Mouse (Mus musculus): ENCODE results near the gene Igsf8.

The Igsf8 gene

DNA sequence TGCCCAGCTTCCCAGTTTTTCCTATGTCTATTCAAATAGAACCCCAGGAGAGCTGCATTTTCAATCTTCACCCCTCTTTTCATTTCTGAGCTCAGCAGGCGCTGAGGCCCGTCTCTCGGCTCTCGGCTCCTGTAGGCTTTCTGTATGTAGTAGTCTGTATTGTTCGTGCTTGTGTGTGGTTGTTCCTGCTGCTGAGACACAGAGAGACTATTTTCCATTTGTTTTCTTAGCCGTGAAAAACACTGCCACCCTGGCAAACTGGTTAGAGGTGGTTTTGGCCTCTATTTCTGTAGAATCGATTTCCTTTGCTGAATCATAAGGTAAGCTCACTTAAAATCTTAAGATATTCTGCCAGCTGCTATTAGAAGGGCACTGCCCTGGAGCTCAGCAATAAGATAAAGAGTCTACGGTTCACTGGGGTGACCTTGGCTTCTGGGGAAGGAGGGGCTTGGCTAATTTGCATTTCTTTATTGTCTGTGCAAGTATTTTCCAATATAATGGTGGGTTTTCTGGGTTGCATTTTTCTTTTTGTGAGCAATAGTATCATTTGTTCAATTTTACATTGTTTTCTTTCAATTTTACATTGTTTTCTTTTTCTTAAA is at the start of gene Igsf8:
Igsf8 (plus strand) TSS at position 165 of the 602 bp plus-strand sequence.
- no peak for TF ChIP-seq GATA4 (IDR thresholded peaks at IDR 0.05; ENCODE audit: insufficient replicate concordance, low read length)

DNA sequence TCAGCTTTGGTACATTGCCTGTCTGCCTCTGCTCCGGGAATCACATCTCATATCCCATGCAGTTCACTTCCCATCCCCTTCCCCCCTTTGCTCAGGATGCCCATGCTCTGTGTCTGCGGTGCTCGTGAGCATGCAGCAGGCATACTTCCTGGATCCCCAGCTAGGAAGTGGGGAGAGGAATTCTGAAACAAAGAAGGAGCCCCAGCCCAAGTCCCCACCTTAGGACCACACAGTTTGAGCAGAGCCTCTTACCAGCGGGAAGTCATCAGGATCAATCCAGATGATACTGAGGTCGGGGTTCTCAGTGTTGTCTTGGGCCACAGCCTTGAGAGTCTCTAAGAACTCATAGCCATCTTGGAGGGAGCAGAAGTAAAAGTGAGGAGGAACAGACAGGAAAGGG is 48.7 kb upstream of the Igsf8 start:
- TF ChIP-seq GATA4 (IDR thresholded peaks at IDR 0.05; ENCODE audit: insufficient replicate concordance, low read length): no peak

DNA sequence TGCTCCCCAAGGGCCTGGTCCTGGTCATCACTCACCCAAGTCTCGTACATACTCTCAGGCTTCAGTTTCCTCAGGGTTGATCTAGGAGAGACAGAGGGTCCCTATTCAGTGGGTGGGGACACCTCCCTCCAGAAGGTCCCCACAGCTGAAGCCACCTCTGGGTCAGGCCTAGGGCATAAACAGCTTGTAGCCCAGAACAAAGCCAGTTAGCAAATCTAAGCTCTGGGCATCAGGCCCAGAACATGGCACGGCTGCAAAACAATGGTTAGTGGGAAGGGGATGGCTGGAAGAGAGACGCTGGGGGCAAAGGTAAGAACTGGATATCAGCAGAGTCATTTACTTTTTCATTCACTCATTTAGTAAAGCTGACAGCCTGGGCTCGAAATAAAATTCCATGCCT is 47.7 kb upstream of the Igsf8 start:
- no peak for TF ChIP-seq GATA4 (IDR thresholded peaks at IDR 0.05; ENCODE audit: insufficient replicate concordance, low read length)

DNA sequence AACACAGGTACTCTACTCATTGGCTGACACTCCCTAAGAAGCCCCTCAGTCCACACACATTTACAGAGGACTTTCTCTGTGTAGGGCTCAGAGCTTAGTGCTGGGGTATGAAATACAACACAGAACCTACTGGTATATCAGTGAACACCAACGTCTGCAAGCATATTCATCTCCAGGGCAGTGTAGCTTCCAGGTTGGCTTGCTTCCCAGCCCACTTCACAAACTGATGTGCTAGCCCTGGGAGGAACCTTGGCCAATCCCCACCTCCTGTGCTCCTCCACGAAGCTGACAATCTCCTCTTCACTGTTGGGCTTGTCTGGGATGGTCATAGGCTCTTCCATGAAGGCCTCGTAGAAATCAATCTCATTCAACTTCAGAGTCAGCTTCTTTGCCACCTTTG is 46.7 kb upstream of the Igsf8 start:
- TF ChIP-seq GATA4 (IDR thresholded peaks at IDR 0.05; ENCODE audit: insufficient replicate concordance, low read length): no peak

DNA sequence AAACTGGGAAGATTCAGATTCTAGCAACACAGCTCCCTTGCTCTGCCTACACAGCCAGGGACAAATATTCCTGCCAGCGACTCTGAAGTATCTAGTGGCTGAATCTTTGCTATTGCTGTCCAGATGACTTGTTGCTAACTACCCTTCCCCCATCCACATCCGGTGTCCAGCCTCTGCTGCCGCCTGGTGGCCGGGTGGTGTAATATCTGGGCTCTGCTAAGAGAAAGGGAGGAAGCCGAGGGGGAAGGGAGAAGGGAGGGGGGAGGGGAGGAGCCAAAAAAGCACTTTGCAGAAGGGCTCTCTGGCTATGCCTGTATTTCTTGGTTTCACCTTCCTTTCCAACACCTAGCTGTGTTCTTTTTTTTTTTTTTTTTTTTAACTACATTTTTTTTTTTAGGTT is 44.3 kb upstream of the Igsf8 start:
- TF ChIP-seq GATA4 (IDR thresholded peaks at IDR 0.05; ENCODE audit: insufficient replicate concordance, low read length): peak; percentile 52; the same call in 1 of the 2 replicates

DNA sequence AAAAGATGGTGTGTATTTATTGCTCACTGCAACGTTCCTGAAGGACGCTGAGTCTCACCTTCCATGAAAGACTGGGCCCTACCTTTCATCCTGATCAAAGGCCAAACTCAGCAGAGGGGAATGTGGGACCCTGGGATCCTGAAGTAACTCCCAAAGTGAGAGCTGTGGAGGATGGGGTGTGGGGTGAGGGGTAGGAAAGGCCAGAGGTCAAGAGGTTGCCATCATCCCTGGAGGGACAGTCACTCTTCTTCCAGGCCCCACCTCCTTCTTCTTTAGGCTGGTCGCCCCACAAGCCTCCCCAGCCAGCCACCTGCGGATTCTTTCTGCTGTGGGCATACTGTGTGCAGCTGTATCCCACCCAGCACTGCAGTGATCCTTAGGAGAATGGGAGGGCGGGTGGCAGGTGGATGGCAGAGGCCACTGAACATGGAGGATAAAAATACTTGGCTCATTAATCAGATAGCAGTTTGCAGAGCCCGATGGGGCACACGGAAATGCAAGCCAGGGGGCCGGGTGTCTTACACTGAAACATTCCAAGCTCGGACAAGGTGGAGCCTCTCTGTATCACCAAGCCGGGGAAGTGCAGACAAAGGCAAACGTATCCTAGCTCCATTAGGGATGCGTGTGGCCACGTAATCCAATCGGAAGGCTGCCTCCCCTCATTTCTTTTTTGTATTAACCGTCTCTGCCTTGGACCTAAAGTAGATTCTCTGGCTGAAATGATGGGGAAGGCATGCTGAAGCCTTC is 43.1 kb upstream of the Igsf8 start:
- TF ChIP-seq GATA4 (IDR thresholded peaks at IDR 0.05; ENCODE audit: insufficient replicate concordance, low read length): no peak

DNA sequence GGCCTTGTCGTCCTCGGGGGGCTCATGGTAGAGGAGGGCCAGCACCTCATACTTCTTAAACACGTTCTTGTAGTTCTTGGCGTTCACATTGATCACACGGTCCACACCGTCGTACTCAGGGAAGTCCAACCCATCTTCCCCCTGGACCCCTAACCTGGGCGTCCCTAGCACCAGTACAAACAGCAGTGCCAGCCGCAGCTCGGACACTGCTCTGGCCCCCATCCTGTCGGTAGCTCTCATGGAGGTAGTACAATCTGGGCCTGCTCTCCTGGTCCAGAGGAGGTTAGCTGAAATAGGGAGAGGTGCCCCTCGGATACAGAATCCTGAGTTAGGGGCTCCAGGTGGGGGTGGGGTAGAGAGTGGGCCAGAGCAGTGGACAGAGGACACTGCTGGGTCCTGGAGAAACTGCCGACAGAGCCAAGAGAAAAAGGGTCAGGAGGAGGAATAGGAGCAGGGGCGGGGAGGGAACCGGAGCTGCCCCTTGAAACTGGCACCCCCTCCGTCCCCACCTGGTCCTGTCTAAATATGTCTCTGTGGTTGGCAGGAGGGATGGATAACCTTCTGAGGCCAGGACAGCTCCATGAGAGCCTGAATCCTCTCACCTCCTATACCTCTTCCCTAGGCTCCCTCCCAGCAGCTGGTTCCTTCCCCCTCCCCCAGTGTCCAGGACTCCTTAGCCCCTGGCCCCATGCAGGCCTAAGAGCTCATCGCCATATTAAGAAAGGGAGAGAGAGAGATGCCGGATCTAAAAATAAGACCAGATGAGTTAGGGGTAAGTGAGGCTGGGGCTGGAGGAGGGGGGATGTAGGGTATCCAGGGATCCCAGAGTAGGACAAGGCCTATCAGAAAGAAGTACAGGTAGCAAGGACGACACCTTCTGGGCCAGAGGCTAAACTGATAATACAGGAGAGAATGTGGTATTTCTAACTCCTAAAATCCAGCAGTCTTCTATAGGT is 41.7 kb upstream of the Igsf8 start, which contains the start of gene Casq1:
Casq1 (minus strand) TSS at position 418 of the 956 bp plus-strand sequence.
- TF ChIP-seq GATA4 (IDR thresholded peaks at IDR 0.05; ENCODE audit: insufficient replicate concordance, low read length): no peak

DNA sequence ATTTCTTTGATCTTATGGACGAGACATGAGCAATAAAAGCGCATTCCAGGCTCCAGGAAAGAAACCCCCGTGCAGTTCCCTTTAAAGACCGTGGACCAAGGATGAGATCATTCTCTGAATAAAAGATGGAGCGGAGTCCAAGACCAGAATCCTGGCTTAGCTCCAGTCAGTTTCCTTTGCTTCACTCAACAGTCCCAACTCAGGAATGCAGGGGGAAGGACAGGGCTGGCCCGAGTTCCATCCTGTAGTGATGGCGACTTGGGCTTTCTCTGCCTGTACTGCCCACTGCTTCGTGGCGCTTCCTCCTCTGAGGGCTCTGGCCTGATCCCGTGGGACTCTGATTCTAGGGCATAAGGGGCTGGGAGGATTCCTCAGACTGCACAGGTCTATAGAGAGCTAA is 41.0 kb upstream of the Igsf8 start:
- no peak for TF ChIP-seq GATA4 (IDR thresholded peaks at IDR 0.05; ENCODE audit: insufficient replicate concordance, low read length)

DNA sequence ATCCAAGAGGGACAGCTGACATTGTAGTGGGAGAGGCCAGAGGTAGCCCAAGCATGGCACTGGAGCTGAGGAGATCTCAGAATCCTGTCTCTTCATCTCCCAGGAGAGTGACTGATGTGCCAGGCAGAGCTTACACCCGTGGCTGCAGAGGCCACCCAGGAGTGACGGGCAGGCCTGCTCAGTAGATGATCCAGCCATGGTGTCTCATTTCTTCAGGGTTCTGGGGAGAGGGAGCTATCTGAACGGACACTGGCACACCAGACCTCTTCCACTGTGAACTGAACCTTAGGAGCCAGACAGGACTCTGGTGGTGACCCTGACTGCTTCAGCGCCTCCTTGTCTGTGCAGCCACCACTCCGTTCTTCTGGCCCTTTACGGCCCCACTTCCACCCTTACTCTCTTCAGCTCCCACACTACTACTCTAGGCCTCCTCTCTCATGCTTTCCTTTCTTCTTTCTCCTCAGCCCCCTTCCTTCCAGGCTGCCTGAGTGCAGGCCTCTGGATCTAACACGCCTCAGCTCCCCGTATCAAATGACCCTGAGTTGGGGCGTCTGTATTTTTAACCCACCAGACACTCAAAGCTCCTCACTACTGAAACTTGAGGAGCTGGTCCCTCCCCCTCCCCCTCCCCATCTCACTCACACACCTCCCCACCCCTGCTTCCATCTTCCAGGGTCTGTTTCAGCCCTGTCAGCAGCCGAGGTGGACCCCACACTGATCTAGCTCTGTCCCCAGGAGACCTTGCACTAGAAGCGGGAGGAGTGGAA is 40.0 kb upstream of the Igsf8 start:
- no peak for TF ChIP-seq GATA4 (IDR thresholded peaks at IDR 0.05; ENCODE audit: insufficient replicate concordance, low read length)

DNA sequence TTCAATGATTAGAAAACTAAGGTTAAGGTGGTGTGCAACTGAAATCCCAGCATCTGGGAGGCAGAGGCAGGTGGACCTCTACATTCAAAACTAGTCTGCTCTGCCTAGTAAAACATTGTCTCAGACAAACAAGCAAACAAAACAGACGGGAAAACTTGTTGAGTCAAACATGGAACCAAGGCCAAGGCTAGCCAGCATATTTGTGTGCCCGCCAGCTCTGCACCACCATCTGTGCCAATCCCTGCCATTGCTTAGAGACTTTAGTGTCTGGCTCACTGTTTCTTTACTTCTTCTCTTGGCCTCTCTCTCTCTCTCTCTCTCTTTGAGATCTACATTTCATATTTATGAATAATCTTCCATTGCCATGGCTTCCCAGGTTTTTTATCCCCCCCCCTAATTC is 33.2 kb upstream of the Igsf8 start:
- no peak for TF ChIP-seq GATA4 (IDR thresholded peaks at IDR 0.05; ENCODE audit: insufficient replicate concordance, low read length)

DNA sequence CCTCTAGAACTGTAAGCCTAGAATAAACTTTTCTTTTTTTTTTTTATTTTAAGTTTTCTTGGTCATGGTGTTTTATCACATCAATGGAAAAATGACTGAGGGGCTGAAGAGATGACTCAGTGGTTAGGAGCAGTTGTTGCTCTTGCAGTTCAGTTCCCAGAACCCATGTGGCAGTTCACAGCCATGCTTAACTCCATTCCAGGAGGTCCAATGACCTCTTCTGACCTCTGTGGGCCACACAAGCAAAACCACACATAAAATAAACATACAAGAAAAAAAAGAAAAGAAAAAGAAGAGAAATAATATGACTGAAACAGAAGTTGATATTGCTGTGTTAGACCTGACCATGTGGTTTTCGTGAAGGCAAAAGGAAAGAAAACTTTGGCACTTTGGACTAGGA is 32.2 kb upstream of the Igsf8 start:
- TF ChIP-seq GATA4 (IDR thresholded peaks at IDR 0.05; ENCODE audit: insufficient replicate concordance, low read length): no peak

DNA sequence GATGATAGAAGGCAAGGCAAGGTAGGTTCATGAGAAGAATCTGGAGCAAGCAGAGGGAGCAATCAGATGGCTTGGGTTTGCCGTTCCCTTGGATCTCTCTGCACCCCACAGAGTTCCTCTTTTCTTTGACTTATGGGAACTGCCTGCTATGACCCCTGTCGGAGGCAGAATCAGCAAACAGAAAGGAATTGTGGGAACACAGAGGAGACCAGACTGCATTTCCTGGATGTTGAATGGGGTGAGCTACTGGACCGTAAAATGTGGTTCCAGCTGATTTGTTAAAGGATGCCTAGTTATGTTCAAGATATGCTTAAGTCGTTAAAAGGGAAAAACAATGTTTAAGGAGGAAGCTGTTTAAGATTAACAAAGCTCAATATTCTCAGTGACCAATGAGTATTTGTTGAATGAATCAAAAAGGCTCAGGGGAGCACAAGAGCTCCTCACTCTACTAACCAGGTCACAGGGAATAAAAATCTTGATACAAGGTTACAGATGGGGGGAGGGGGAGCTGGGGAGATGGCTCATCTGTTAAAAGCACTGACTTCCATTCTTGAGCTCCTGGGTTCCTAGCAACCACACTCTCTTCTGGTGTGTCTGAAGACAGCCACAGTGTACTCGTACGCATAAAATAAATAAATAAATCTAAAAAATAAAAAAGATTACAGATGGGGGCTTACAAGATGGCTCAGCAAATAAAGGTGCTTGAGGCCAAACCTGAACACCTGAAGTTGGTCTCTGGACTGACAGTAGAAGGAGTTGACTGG is 20.3 kb upstream of the Igsf8 start:
- TF ChIP-seq GATA4 (IDR thresholded peaks at IDR 0.05; ENCODE audit: insufficient replicate concordance, low read length): no peak

DNA sequence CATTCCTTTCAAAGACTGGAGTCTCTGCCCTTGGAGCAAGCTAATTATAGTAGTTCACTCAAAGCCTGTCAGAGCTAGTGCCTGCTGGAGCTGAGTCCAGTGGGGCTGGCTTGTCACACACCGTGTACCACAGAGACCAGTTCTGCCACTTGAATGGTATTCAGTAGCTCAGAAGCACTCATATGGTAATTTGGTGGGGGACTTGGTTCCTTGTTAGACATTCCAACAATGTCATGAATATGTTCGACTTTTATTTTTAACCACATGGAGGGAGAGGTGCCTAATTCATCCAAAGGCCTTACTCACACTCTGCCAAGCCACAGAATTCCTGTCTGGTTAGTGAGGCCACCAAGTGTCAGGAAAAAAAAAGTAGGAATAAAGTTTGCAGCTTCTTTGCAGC is 19.0 kb upstream of the Igsf8 start:
- no peak for TF ChIP-seq GATA4 (IDR thresholded peaks at IDR 0.05; ENCODE audit: insufficient replicate concordance, low read length)

DNA sequence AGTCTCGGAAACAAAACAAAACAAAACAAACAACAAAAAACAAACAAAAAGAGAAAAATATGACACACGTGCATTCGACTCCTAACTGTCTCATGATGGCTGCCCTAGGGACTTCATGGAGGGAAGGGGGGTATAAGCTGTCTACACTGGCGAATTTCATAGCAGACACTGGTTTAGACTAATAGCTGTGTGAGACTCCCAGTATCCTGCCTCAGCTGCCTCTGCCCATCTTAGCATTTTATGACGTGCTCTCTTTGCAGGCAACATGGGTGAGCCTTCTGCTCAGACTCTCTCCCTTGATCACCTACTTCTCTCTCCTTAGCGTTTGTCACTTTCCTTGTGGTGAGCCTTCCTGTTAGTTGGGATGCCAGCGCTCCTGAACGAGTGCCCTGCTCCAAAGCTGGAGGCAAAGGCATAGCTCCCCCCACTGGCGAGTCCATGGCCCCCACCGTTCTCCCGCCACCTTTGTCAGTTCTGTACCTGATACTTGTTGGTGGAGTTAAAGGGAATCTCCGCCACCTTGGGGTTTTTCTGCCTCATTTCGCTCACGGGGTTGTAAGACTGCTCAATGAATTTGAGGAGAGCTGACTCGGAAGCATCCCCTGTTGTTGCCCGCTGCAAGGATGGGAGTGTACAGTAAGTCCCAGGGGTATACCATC is 17.8 kb upstream of the Igsf8 start:
- TF ChIP-seq GATA4 (IDR thresholded peaks at IDR 0.05; ENCODE audit: insufficient replicate concordance, low read length): no peak
